Mouse (Mus musculus) cerebellum, adult 2 months (tissue): ENCODE measurements around the gene Tcf19. TPM values are rescaled to one million over a fixed set of nuclear protein-coding genes. Genes with fewer than 3 reads are reported as not detected.

Source experiments
- DNase-seq, 2 experiments: peaks; one replicate each; pipeline ENCODE4 v3.0.0; 2021
- H3K27ac ChIP-seq: fragments of 200-500 bp; 2 replicates; pipeline ENCODE4 v1.5.1; 2012; ENCODE audit warnings: low read length, control low read depth, inconsistent platforms; ENCODE audit not compliant: insufficient read depth
- H3K27me3 ChIP-seq: fragments of 200-500 bp; 2 replicates; pipeline ENCODE4 v1.6.1; 2012; ENCODE audit warnings: inconsistent platforms, mild to moderate bottlenecking, low read length, moderate library complexity; ENCODE audit not compliant: control insufficient read depth, insufficient read depth
- H3K4me1 ChIP-seq: fragments of 200-500 bp; 2 replicates; pipeline ENCODE4 v1.6.1; 2011; ENCODE audit warnings: low read length; ENCODE audit not compliant: control insufficient read depth, insufficient read depth
- H3K4me3 ChIP-seq: fragments of 200-500 bp; replicated peaks from 2 replicates; pipeline ENCODE3; 2011; ENCODE audit warnings: mild to moderate bottlenecking, low read depth, low read length, control low read depth; ENCODE audit not compliant: insufficient read depth
- CTCF ChIP-seq: fragments of 200-500 bp; IDR thresholded peaks from 2 replicates; pipeline ENCODE4 v1.5.1; 2011; ENCODE audit warnings: low read depth, mild to moderate bottlenecking, control low read depth, low read length, moderate library complexity, borderline replicate concordance; ENCODE audit not compliant: insufficient read depth
- POLR2A ChIP-seq: fragments of 200-500 bp; IDR thresholded peaks from 2 replicates; pipeline ENCODE4 v1.6.1; 2011; ENCODE audit warnings: low read length, control low read depth, borderline replicate concordance; ENCODE audit not compliant: insufficient read depth
- WGBS: fragments of 180-500 bp; shearing (Covaris S2); methylation state at CpG from one replicate; pipeline ENCODE4 v1.1.7; 2018; 5-methylcytosine and 5-hydroxymethylcytosine counted together
- polyA plus RNA-seq: library from polyadenylated mRNA; depleted of rRNA; stranded (reverse); fragments of >200 nt; gene quantifications from 2 replicates; pipeline ENCODE4 v1.2.3, GENCODE M21; 2012

Tcf19 gene
- polyA plus RNA-seq, 1 experiment = 6.7 TPM

DNA sequence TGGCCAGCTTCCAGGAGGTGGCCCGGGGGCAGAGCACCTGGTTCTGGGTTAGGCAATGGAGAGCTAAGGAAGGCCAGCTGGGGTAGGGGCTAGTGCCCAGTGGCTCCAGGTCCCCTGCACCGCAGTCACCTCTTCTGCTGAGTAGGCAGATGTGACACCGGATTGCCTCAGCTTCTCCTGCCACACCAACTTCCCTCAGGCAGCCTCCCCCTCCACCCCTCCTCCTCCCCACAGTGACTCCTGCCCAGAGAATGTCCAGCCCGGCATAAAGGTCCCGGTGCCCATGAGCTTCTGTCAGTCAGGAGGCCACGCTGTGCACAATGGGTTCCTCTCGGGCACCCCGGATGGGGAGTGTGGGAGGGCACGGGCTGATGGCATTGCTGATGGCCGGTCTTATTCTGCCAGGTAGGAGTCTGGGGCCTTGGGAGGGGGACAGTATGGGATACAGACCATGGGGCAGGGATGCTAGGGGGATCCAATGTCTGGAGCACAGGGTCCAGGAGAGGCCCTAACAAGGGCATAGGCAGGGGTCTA is 35.3 kb upstream of the Tcf19 start, which contains the start of gene Cdsn:
Cdsn (plus strand) TSS at position 248 of the 534 bp plus-strand sequence.
- no peak within 1 kb of the TSS for H3K27ac ChIP-seq
- no peak for TF ChIP-seq POLR2A
- no peak for TF ChIP-seq CTCF
- peaks cover 15% of the 10 kb centered on the region for H3K4me1 ChIP-seq
- DNase-seq = no peak
- H3K27me3 ChIP-seq = no peaks in the 10 kb centered on the region
- WGBS = 68% methylated on average over 10 of the region's 10 CpGs
- no peak within 1 kb of the TSS for H3K4me3 ChIP-seq

DNA sequence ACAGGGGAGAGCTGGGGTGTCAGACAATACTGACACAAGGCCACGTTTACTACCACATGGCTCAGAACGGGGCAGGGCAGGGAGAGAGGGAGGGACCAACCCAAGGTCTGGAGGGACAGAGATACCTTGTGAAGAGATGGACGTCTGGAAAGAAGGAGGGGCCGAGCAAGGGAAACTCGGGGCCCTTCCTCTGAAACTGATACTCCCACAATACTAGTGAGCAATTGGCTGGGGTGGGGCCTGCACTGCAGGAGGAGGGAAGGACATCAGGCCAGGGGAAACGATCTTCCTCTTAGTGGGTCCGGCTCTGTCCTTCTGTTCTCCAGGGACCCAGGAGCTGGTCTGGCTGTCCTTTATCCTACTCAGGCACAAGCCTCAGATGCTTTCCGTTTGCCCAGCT is 34.2 kb upstream of the Tcf19 start:
- TF ChIP-seq POLR2A (no peak), CTCF (no peak)
- Histone ChIP-seq H3K4me3 (no peak overlapping the region), H3K27ac (no peak overlapping the region), H3K27me3 (no peaks in the 10 kb centered on the region), H3K4me1 (peaks cover 15% of the 10 kb centered on the region)
- no peak for DNase-seq
- whole genome bisulfite sequencing = 77% methylated on average over 8 of the region's 8 CpGs

GRCm38 (mm10) chr17:35550143-35550494 is 33.5 kb upstream of the Tcf19 start:
- H3K4me1 ChIP-seq = peaks cover 15% of the 10 kb centered on the region
- H3K4me3 ChIP-seq = peak overlapping the region; percentile 41
- TF ChIP-seq CTCF = peak; percentile 18; the same call in 1 of the 2 replicates
- no peak for TF ChIP-seq POLR2A
- no peaks in the 10 kb centered on the region for H3K27me3 ChIP-seq
- peak overlapping the region; percentile 96 for H3K27ac ChIP-seq
- 92% methylated on average over 4 of the region's 4 CpGs for WGBS
- DNase-seq = no peak

DNA sequence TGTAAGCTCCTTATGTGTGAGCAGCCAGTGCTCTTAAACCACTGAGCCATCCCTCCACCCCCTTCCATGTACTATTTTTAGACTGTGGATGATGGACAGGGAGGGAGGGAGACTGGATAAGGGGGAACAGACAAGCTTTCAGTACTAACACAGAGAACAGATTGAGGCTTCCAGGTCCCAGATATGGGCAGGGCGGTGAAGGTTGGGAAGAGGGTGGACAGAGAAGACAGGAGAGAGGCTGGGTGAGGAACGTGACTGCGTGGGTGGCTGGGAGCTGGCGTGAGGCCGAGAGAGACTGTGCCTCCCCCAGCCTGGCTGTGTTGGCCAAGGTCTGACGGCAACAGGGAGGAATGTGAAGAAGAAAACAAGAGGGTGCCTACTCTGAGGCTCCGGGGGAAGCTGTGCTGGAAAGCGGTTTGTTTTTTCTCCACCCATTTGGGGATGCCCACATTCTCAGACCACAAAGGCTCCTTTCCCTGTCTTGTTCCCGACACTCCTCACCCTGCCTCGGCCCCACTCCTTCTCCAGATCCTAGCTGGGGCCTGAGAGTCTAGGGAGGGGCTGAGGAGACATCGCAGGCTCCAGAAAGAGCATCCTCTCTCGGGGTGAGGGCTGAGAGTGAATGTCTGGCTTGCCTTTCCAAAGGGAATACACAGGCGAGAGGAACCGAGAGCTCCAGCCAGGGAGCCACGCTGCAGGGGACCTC is 33.0 kb upstream of the Tcf19 start:
- Histone ChIP-seq H3K27ac (peak overlapping the region; percentile 96), H3K4me3 (peak overlapping the region; percentile 41), H3K4me1 (peaks cover 15% of the 10 kb centered on the region), H3K27me3 (no peaks in the 10 kb centered on the region)
- peak; percentile 37; the same call in 1 of the 2 replicates for TF ChIP-seq POLR2A
- TF ChIP-seq CTCF = no peak
- WGBS = 8% methylated on average over 15 of the region's 15 CpGs
- peak; percentile 87 to 90 for DNase-seq

DNA sequence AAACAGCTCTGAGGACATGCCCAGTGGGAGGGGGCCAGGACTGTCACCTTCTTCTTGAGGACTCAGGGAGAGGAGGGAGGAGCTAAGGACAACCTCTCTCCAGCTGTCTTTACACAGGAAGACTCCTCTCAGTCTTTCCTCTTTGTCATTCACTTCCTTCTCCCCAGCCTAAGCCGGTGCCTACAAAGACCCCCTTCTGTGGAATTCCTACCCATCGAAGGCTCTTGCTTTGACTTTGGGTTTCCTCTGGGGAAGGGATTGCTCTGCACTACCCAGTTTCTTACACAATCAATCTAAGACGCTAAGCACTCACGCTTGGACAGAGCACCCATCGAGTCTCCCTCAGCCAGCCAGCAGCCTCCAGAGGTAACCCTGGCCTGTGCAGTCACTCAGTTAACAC is 32.0 kb upstream of the Tcf19 start:
- 0 out of 2 replicates have a peak overlapping the region, but pooled peaks have one; percentile 45 for H3K27ac ChIP-seq
- WGBS = 56% methylated on average over 5 of the region's 5 CpGs
- TF ChIP-seq CTCF (no peak), POLR2A (no peak)

GRCm38 (mm10) chr17:35547465-35547864 is 30.8 kb upstream of the Tcf19 start:
- Histone ChIP-seq H3K4me1 (peaks cover 15% of the 10 kb centered on the region), H3K4me3 (no peak overlapping the region), H3K27me3 (no peaks in the 10 kb centered on the region), H3K27ac (no peak overlapping the region)
- WGBS = 47% methylated on average over 2 of the region's 2 CpGs
- DNase-seq = no peak
- TF ChIP-seq POLR2A (no peak), CTCF (no peak)

More for the DNA sequence above, 32.0 kb upstream of the Tcf19 start:
- H3K27me3 ChIP-seq = no peaks in the 10 kb centered on the region
- peaks cover 15% of the 10 kb centered on the region for H3K4me1 ChIP-seq
- H3K4me3 ChIP-seq = no peak overlapping the region
- no peak for DNase-seq

GRCm38 (mm10) chr17:35544680-35545079 is 28.1 kb upstream of the Tcf19 start:
- DNase-seq = peak; percentile 43 to 68
- Histone ChIP-seq H3K4me1 (peaks cover 13% of the 10 kb centered on the region), H3K4me3 (no peak overlapping the region), H3K27me3 (no peaks in the 10 kb centered on the region), H3K27ac (no peak overlapping the region)
- WGBS = 35% methylated on average over 6 of the region's 6 CpGs
- TF ChIP-seq CTCF = peak; percentile 69
- TF ChIP-seq POLR2A = no peak

DNA sequence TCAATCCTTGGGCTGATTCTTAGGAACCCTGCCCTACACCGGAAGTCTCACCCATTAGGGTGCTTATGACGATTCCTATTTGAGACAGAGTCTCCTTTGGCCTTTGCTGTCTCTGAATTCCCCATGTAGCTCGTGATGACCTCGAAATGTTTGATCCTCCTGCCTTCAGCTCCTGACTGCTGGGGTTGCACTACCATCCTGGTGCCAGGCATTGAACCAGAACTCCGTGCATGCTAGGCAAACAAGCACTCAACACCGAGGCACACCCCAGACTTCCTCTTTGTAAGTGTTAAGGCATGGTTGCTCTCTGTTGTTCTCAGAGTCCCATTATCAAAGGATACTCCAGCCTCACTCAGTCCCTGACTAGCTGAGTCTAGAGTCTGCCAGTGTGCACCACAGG is 27.4 kb upstream of the Tcf19 start:
- TF ChIP-seq POLR2A (no peak), CTCF (no peak)
- 68% methylated on average over 6 of the region's 6 CpGs for WGBS
- no peak for DNase-seq
- Histone ChIP-seq H3K27ac (no peak overlapping the region), H3K27me3 (no peaks in the 10 kb centered on the region), H3K4me1 (peaks cover 8% of the 10 kb centered on the region), H3K4me3 (no peak overlapping the region)
